Mouse (Mus musculus) bone marrow macrophage, adult 2 months (primary cell): ENCODE results near the gene Fkbp6. TPM values are rescaled to one million over a fixed set of nuclear protein-coding genes. Genes with fewer than 3 reads are reported as not detected.

Experiments
- H3K27ac ChIP-seq: 2 replicates; pipeline ENCODE4 v1.5.1; 2012; ENCODE audit warnings: low read depth, low read length; ENCODE audit not compliant: insufficient read depth
- H3K4me1 ChIP-seq: 2 replicates; pipeline ENCODE4 v1.6.1; 2012; ENCODE audit warnings: low read length; ENCODE audit not compliant: control insufficient read depth, insufficient read depth
- H3K4me3 ChIP-seq: 2 replicates; pipeline ENCODE4 v1.5.1; 2012; ENCODE audit warnings: mild to moderate bottlenecking, low read length, moderate library complexity; ENCODE audit not compliant: insufficient read depth
- CTCF ChIP-seq: IDR thresholded peaks from 2 replicates; pipeline ENCODE4 v1.5.1; 2012; ENCODE audit warnings: low read depth, mild to moderate bottlenecking, low read length, moderate library complexity
- POLR2A ChIP-seq: IDR thresholded peaks from 2 replicates; pipeline ENCODE4 v1.6.1; 2012; ENCODE audit warnings: mild to moderate bottlenecking, low read depth, low read length, borderline replicate concordance
- polyA plus RNA-seq: library from polyadenylated mRNA; stranded (reverse); fragments of >200 nt; gene quantifications from 2 replicates; pipeline ENCODE4 v1.2.4, GENCODE M21; 2012; ENCODE audit not compliant: missing spikeins, insufficient read depth, insufficient read length

The Fkbp6 gene
- polyA plus RNA-seq, result not detected in 2 replicates

GRCm38 (mm10) chr5:135349862-135350261 is at the start of gene Fkbp6:
Gene Fkbp6, minus strand, starts transcription at chr5:135350044.
- no peak for TF ChIP-seq CTCF
- no peak for TF ChIP-seq POLR2A
- no peak within 1 kb of the TSS for H3K27ac ChIP-seq
- H3K4me3 ChIP-seq, result no peak within 1 kb of the TSS
- H3K4me1 ChIP-seq, result no peaks in the 10 kb centered on the region

- peaks cover 13% of the 10 kb centered on the region for H3K4me1 ChIP-seq
- TF ChIP-seq CTCF (no peak), POLR2A (no peak)
- no peak overlapping the region for H3K4me3 ChIP-seq
- H3K27ac ChIP-seq, result no peak overlapping the region
Measured at GRCm38 (mm10) chr5:135399382-135399781, 49.5 kb upstream of the Fkbp6 start.

GRCm38 (mm10) chr5:135395826-135396225 is 46.0 kb upstream of the Fkbp6 start:
- H3K27ac ChIP-seq, result no peak overlapping the region
- H3K4me1 ChIP-seq, result peaks cover 15% of the 10 kb centered on the region
- no peak overlapping the region for H3K4me3 ChIP-seq
- TF ChIP-seq POLR2A (no peak), CTCF (no peak)

DNA sequence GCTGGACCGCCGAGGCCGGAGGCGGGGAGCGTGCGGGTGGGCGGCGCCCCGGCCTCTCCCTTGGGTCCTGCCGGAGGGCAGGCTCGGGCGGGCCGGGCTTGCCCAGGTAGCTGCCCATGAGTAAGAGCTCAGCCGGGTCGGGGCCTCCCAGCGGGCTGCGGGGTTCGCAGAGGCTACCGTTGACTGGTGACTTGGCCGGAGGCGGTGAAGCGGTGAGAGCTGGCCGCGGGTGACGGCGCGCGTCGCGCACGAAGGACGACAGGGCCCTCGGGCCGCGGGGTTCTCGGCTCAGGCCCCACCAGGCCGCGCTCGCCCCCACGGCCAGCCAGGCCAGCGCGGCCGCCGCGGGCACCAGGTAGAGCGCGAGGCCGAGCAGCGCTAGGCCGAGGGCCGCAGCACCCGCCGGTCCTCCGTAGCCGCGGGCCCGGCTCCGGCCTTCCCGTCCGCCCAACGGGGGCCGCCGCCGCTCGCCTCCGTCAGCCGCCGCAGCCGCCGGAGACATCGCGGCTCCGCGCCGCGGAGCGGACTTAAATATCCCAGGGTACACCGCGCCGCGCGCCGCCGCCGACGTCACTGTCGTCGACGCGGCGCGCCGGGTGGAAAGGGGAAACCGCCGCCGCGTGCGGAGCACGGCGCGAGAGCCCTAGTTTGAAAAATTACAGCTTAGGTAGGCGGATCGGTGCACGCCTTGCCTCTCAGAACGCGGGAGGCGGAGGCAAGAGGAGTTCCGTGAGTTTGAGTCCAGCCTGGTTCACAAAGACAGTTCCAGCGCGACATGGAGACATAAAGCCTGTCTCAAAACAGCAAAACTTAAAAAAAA is 44.4 kb upstream of the Fkbp6 start, which contains the start of gene Pom121:
Gene Pom121 (minus strand): TSS at position 543 of the 820 bp plus-strand sequence.
- H3K27ac ChIP-seq, result peak within 1 kb of the TSS; percentile 71
- peaks cover 15% of the 10 kb centered on the region for H3K4me1 ChIP-seq
- peak within 1 kb of the TSS; percentile 90 for H3K4me3 ChIP-seq
- TF ChIP-seq POLR2A (no peak), CTCF (no peak)

- H3K27ac ChIP-seq, result no peak overlapping the region
- TF ChIP-seq CTCF (no peak), POLR2A (no peak)
Measured at GRCm38 (mm10) chr5:135383771-135384170, 33.9 kb upstream of the Fkbp6 start.

DNA sequence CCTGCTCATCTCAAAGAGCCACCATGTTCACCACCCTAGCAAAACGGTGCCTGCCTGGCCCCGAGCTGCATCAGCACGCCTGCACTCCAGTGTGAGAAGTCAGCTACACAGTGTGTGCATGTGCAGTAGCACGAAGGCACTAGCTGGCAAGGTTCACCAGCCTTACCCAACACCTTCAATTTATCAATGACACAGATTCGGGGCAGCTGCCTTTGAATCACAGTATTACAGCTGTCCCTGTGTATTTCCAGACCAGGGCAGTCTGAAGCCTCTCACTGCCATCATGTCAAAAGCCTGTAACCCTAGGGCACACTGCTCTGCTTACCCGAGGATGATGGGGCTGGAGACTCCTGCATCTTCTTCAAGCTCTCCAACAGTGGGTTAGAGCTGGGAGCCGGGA is 32.9 kb upstream of the Fkbp6 start:
- Histone ChIP-seq H3K4me3 (no peak overlapping the region), H3K4me1 (no peaks in the 10 kb centered on the region), H3K27ac (no peak overlapping the region)
- TF ChIP-seq CTCF (no peak), POLR2A (no peak)

More at GRCm38 (mm10) chr5:135383771-135384170, 33.9 kb upstream of the Fkbp6 start:
- Histone ChIP-seq H3K4me3 (no peak overlapping the region), H3K4me1 (no peaks in the 10 kb centered on the region)

DNA sequence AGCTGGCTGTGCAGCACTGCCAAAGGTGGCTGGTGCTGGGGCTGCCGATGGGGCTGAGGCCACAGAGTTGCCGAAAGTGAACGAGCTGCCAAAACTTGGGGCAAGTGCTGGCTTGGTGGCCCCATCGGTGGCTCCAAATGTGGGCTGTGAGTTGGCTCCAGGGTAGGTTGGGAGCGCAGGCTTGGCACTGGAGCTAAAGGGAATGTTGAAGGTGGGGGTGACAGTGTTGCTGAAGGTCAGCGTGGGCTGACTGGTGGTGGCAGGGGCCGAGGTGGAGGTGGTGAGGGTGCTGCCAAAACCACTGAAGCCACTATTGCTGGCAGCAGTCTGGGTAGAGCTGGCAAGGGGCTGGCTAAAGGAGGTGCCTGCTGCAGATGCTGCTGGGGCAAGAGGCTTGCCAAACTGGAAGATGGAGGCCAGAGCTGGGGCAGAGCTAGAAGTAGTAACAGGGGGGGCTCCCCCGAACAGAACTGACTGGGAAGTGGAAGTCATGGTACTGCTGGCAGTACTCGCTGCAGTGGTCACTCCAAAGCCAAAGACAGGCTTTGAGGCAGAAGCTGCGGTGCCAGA is 31.6 kb upstream of the Fkbp6 start:
- Histone ChIP-seq H3K4me3 (no peak overlapping the region), H3K27ac (no peak overlapping the region), H3K4me1 (no peaks in the 10 kb centered on the region)
- TF ChIP-seq CTCF (no peak), POLR2A (no peak)

DNA sequence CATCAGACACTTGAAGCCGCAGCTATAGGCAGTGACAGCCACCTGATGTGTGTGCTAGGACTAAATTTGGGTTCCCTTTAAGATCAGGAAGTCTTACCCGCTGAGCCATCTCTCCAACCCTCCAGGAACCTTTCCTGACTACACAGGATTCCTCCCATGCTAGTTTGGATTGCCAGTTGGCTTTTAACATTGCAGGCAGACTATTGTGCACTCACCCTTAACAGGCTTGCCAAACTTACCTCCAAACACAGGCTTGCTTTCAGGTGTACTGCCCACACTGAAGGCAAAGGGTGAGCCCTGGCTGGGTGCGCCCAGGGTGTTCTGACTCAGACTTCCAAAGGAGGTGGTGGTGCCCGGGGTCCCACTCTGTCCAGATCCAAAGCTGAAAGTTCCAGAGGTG is 30.8 kb upstream of the Fkbp6 start:
- Histone ChIP-seq H3K27ac (no peak overlapping the region), H3K4me3 (no peak overlapping the region), H3K4me1 (no peaks in the 10 kb centered on the region)
- TF ChIP-seq CTCF (no peak), POLR2A (no peak)

- H3K4me1 ChIP-seq, result no peaks in the 10 kb centered on the region
- no peak overlapping the region for H3K4me3 ChIP-seq
- no peak overlapping the region for H3K27ac ChIP-seq
- TF ChIP-seq POLR2A (no peak), CTCF (no peak)
Measured at GRCm38 (mm10) chr5:135376341-135376740, 26.5 kb upstream of the Fkbp6 start.

DNA sequence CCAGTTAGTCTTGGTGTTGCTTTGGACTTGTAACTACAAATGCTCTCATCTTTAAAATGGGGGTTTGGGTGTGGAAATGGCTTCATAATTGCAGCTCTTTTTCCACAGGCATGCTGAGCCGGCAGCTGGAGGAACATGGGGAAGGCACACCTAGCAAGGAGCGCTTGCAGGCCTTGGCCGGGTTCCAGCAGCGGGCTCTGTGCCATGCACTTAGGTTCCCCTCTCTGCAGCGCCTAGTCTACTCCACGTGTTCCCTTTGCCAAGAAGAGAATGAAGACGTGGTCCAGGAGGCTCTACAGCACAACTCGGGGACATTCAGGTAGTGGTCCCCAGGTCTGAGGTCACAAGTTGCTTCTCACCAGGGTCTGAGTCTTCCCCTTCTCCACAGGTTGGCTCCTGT is 25.3 kb upstream of the Fkbp6 start:
- no peak overlapping the region for H3K4me3 ChIP-seq
- peaks cover 4% of the 10 kb centered on the region; the same call in 1 of the 2 replicates for H3K4me1 ChIP-seq
- TF ChIP-seq CTCF (no peak), POLR2A (no peak)
- no peak overlapping the region for H3K27ac ChIP-seq
